Mouse (Mus musculus) small intestine, adult 2 months (tissue): ENCODE results near the gene Gm29797.

Experiments
- CTCF ChIP-seq: fragments of 200-500 bp; IDR thresholded peaks from 2 replicates; pipeline ENCODE4 v1.5.1; 2012; ENCODE audit warnings: low read depth, mild to moderate bottlenecking, control low read depth, inconsistent platforms, low read length, moderate library complexity, mixed read lengths; ENCODE audit not compliant: insufficient replicate concordance, insufficient read length; ENCODE audit errors: extremely low read depth
- POLR2A ChIP-seq: fragments of 200-500 bp; IDR thresholded peaks from 2 replicates; pipeline ENCODE4 v1.6.1; 2012; ENCODE audit warnings: low read depth, mild to moderate bottlenecking, control low read depth, inconsistent platforms, low read length, moderate library complexity

DNA sequence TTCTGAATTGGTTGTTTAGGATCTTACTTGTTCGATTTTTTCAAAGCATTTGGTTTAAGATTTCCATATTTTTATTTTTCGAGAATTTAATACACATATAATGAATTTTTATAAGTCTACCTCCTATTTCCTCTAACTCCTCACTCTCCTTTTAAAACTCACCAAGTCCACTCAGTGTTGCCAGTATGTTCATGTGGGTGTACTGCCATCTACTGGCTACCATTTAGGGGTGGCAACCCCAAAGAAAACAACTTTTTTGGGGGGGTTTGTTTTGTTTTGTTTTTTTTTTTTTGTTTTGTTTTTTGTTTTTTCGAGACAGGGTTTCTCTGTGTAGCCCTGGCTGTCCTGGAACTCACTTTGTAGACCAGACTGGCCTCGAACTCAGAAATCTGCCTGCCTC is 49.8 kb downstream of the Gm29797 start:
- TF ChIP-seq CTCF (no peak), POLR2A (no peak)
